Mouse (Mus musculus) lung, postnatal 0 days (tissue): ENCODE measurements around the gene Wwc1. TPM values are rescaled to one million over a fixed set of nuclear protein-coding genes. Genes with fewer than 3 reads are reported as not detected.

Experiments
- ATAC-seq: fragments of 200-750 bp; cut with Nextera tagmentation; 2 replicates; pipeline ENCODE4 v1.8.0; 2017; ENCODE audit warnings: moderate library complexity
- DNase-seq: peaks from one replicate; pipeline ENCODE4 v3.0.0-alpha.2; 2016; ENCODE audit warnings: low spot score
- H3K27ac ChIP-seq: fragments of 300-500 bp; sonication (generic); 2 replicates; pipeline ENCODE4 v1.5.1; 2014; ENCODE audit warnings: antibody characterized with exemption, mild to moderate bottlenecking, low read length, mixed read lengths
- H3K27me3 ChIP-seq: fragments of 300-500 bp; sonication (generic); replicated peaks from 2 replicates; pipeline ENCODE4 v1.6.1; 2014; ENCODE audit warnings: low read length, mixed read lengths; ENCODE audit not compliant: insufficient read depth
- H3K36me3 ChIP-seq: fragments of 300-500 bp; sonication (generic); 2 replicates; pipeline ENCODE4 v1.6.1; 2014; ENCODE audit warnings: low read length, mixed read lengths; ENCODE audit not compliant: insufficient read depth
- H3K4me1 ChIP-seq: fragments of 300-500 bp; sonication (generic); 2 replicates; pipeline ENCODE4 v1.6.1; 2014; ENCODE audit warnings: antibody characterized with exemption, low read depth, low read length, mixed read lengths; ENCODE audit not compliant: insufficient read depth
- H3K4me2 ChIP-seq: fragments of 300-500 bp; sonication (generic); replicated peaks from 2 replicates; pipeline ENCODE4 v1.6.1; 2014; ENCODE audit warnings: low read depth, mild to moderate bottlenecking, low read length, moderate library complexity, mixed read lengths
- H3K4me3 ChIP-seq: fragments of 300-500 bp; sonication (generic); 2 replicates; pipeline ENCODE4 v1.5.1; 2014; ENCODE audit warnings: low read depth, low read length
- H3K9ac ChIP-seq: fragments of 300-500 bp; sonication (generic); replicated peaks from 2 replicates; pipeline ENCODE4 v1.6.1; 2014; ENCODE audit warnings: low read depth, mild to moderate bottlenecking
- H3K9me3 ChIP-seq: fragments of 300-500 bp; sonication (generic); 2 replicates; pipeline ENCODE4 v1.6.1; 2016; ENCODE audit warnings: low read length, mixed read lengths
- CTCF ChIP-seq: IDR thresholded peaks from 2 replicates; pipeline ENCODE4 v1.5.1; 2016; ENCODE audit warnings: antibody characterized with exemption, mild to moderate bottlenecking
- EP300 ChIP-seq: IDR thresholded peaks from 2 replicates; pipeline ENCODE4 v1.6.1; 2016; ENCODE audit warnings: antibody characterized with exemption, mild to moderate bottlenecking, control low read depth
- WGBS: fragments of 180-500 bp; shearing (Covaris S2); extraction: QIAGEN DNeasy Blood & Tissue Kit; methylation state at CpG from one replicate; pipeline ENCODE4 v1.1.7; 2014; 5-methylcytosine and 5-hydroxymethylcytosine counted together
- polyA plus RNA-seq: library from polyadenylated mRNA; unstranded; fragments of >200 nt; fragmentation: Nextera tagmentation; extraction: Ambion mirVana; gene quantifications from 2 replicates; pipeline ENCODE4 v1.2.1, GENCODE M21; 2015

Gene Wwc1
- polyA plus RNA-seq, 1 experiment from 2014 or later: 22.1 TPM

DNA sequence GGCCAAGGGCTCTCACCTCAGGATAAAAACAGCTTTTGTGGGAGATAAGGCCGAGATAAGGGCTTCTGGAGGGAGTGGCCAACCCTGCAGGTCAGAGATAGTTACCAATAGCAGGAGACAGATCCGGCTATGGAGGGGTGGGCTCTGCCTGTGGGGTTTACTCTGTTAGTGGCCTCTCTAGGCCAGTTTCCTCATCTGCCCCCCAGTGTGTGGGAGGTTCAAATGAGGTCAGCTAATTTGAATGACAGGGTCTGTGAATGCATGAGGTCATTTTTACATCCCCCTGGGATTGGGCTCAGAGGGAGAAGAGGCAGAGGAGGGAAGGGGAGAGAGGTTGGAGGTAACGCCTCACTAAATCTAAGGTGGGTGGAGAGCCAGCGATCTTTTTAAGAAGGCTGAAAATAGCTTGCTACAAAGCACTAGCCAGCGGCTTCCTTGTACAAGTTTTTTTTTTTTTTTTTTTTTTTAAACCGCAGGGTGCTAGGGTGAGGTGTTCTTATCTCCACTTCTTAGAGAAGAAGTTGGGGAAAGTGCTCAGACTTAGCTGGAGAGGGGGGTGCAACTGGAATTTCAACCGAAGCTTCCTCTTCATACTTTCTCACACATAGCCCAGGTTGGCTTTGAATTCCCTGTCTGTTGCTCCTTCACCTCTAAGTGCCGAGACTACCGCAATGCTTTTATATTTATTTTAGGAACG lies 20.4 kb upstream of the Wwc1 start:
- no peak for DNase-seq
- WGBS: 6% methylated on average over 10 of the region's 10 CpGs
- no peaks in the 10 kb centered on the region for H3K9me3 ChIP-seq
- peak overlapping the region; percentile 29; the same call in 1 of the 2 replicates for H3K4me2 ChIP-seq
- H3K27ac ChIP-seq: peak overlapping the region; percentile 35; the same call in 1 of the 2 replicates
- no peaks in the 10 kb centered on the region for H3K36me3 ChIP-seq
- TF ChIP-seq CTCF (no peak), EP300 (no peak; the same call in 1 of the 2 replicates)
- no peaks in the 10 kb centered on the region for H3K27me3 ChIP-seq
- H3K4me3 ChIP-seq: no peak overlapping the region
- H3K9ac ChIP-seq: no peak overlapping the region
- peak; percentile 83 for ATAC-seq
- H3K4me1 ChIP-seq: peaks cover 8% of the 10 kb centered on the region

DNA sequence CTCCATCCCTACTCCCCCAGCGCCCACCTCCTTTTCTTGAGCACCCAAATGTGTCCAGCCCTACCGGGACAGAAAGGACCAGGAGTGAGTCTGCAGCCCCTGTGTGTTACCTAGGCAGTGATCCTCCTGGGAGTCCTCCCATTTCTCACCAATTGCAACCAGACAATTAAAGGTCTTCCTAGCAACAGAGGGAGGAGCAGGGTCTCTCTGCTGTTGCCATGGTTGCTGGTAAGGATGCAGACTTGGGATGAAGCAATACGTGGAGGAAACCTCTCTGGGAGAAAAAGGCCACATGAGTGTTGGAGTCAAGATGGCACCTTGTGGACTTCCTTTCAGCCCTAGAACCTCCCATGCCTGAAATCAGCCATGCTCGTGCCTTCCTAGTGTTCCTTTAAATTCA lies 19.7 kb upstream of the Wwc1 start:
- Histone ChIP-seq H3K4me2 (no peak overlapping the region), H3K9ac (no peak overlapping the region), H3K36me3 (no peaks in the 10 kb centered on the region), H3K27ac (no peak overlapping the region), H3K9me3 (no peaks in the 10 kb centered on the region), H3K4me3 (no peak overlapping the region), H3K4me1 (peaks cover 8% of the 10 kb centered on the region), H3K27me3 (no peaks in the 10 kb centered on the region)
- TF ChIP-seq EP300 (no peak), CTCF (no peak)
- no peak for DNase-seq
- ATAC-seq: no peak
- 15% methylated on average over 4 of the region's 4 CpGs for WGBS

DNA sequence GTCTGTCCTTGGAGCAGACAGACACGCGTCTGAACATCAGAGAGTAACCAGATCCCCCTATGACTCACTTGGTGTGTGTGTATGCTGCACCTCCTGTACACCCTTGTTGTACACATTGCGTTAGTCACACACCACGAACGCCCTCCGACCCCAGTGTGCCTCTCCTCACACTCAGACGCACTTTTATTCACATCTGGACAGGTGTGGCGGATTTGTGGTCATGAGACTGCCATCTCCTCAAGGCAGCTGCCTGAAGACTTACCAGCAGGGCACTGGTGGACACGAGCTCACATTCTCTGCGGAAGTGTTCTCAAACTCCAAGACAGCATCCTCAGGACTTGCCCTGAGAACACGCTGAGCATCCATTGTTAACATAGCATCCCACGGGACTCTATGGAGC lies 17.7 kb upstream of the Wwc1 start:
- Histone ChIP-seq H3K4me3 (no peak overlapping the region), H3K27me3 (no peaks in the 10 kb centered on the region), H3K9me3 (no peaks in the 10 kb centered on the region), H3K36me3 (no peaks in the 10 kb centered on the region), H3K9ac (no peak overlapping the region), H3K4me1 (peaks cover 8% of the 10 kb centered on the region), H3K27ac (no peak overlapping the region), H3K4me2 (no peak overlapping the region)
- TF ChIP-seq EP300 (no peak), CTCF (no peak)
- DNase-seq (no peak), ATAC-seq (no peak)
- WGBS: 71% methylated on average over 12 of the region's 12 CpGs

DNA sequence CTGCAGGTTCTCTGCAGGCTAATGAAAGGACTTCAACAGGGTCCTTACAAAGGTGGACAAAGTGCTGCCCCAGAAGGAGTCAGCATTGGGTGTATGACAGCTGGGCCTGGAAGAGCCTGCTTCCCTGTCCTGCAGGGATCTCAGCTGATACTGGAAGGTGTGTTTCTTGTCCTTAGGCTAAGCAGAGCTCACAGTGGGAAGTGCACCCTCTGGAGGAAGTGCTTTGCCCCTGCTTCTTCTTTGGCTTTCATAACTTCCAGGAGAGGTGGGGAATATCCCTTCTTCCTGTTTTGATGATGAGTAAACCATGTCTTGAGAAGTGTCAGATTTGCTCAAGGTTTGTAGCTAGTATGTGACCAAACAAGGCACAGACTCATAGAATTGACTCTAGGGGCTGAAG lies 15.0 kb upstream of the Wwc1 start:
- Histone ChIP-seq H3K4me1 (peaks cover under 1% of the 10 kb centered on the region; the same call in 1 of the 2 replicates), H3K27me3 (no peaks in the 10 kb centered on the region), H3K27ac (no peak overlapping the region), H3K9me3 (no peaks in the 10 kb centered on the region), H3K36me3 (no peaks in the 10 kb centered on the region), H3K9ac (no peak overlapping the region), H3K4me3 (no peak overlapping the region), H3K4me2 (no peak overlapping the region)
- DNase-seq (no peak), ATAC-seq (0 out of 2 replicates have a peak, but pooled peaks have one; percentile 28)
- TF ChIP-seq CTCF: peak; percentile 52
- no peak for TF ChIP-seq EP300

DNA sequence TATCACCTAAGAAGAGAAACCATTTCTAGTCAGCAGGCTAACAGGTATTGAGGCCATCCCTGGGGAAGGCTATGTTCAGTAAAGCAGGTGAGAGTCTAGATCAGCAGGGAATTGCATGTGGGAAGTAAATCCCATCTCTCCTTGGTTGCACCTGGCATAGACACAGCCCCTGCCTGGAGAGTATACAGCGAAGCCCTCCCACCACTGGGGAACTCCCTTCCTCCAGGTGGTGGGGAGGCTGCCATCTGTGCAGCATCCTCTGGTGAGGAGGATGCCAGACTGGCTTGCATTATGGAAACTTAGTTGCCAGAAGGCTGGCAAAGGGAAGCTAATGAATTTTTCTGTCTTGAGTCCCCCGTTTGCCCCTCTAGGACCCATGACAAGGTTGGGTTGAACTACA lies 11.5 kb upstream of the Wwc1 start:
- no peak overlapping the region for H3K27ac ChIP-seq
- 66% methylated on average over 2 of the region's 2 CpGs for WGBS
- no peaks in the 10 kb centered on the region for H3K27me3 ChIP-seq
- DNase-seq (no peak), ATAC-seq (no peak)
- H3K9ac ChIP-seq: no peak overlapping the region
- no peaks in the 10 kb centered on the region for H3K9me3 ChIP-seq
- no peak overlapping the region for H3K4me3 ChIP-seq
- no peak overlapping the region for H3K4me2 ChIP-seq
- TF ChIP-seq EP300 (no peak), CTCF (no peak)
- no peaks in the 10 kb centered on the region for H3K4me1 ChIP-seq
- H3K36me3 ChIP-seq: no peaks in the 10 kb centered on the region

DNA sequence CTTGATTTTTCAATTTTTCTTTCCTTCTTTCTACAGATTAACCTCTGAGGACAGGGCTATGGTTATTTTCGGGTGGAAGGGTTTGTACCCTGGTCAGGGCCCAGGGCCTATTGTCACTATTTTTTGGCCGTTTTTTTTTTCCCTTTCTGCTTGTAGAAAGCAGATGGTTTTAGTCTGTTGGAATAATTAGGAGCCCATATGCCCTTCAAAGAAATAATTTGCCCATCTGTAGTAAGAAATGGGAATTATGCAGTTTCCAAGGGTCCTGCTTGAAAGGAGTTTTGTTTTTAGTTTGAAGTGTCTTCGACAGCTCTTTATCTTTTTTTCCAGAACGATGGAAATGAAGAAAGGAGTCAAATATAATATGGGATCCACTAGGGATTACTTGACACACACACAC lies 9.6 kb upstream of the Wwc1 start:
- WGBS: 65% methylated on average over 4 of the region's 4 CpGs
- Histone ChIP-seq H3K4me3 (no peak overlapping the region), H3K4me2 (no peak overlapping the region), H3K27ac (no peak overlapping the region), H3K36me3 (no peaks in the 10 kb centered on the region), H3K9me3 (no peaks in the 10 kb centered on the region), H3K4me1 (no peaks in the 10 kb centered on the region), H3K9ac (no peak overlapping the region), H3K27me3 (no peaks in the 10 kb centered on the region)
- TF ChIP-seq EP300: no peak
- TF ChIP-seq CTCF: no peak
- ATAC-seq (no peak), DNase-seq (no peak)
